Mouse (Mus musculus): ENCODE measurements around the gene Exd1.

GRCm38 (mm10) chr2:119538802-119539201 lies 8.6 kb downstream of the Exd1 start:
- no peak for TF ChIP-seq CTCF (IDR thresholded peaks at IDR 0.05; ENCODE audit: borderline replicate concordance, control insufficient read depth, extremely low read depth, insufficient read depth, low read length, poor library complexity)
- TF ChIP-seq POLR2A (IDR thresholded peaks at IDR 0.05; ENCODE audit: control insufficient read depth, extremely low read depth, insufficient read depth, low read length, poor library complexity) = no peak

All from thymus, adult 2 months (tissue).